Mouse (Mus musculus) G1E-ER4 (cell line): ENCODE measurements around the gene Chpf2. TPM values are rescaled to one million over a fixed set of nuclear protein-coding genes. Genes with fewer than 3 reads are reported as not detected.

Experiments
- GATA1 ChIP-seq: IDR thresholded peaks from one replicate; pipeline ENCODE4 v1.8.0; 2012; ENCODE audit warnings: low read length, inconsistent platforms
- polyA plus RNA-seq: library from polyadenylated mRNA; stranded (reverse); fragments of >175 nt; gene quantifications from 2 replicates; pipeline ENCODE4 v1.2.3, GENCODE M21; 2012

The Chpf2 gene
- polyA plus RNA-seq, result 26.9 and 36.2 TPM in 2 replicates

GRCm38 (mm10) chr5:24586547-24587199 lies at the start of gene Chpf2:
Gene Chpf2 (plus strand): TSS chr5:24586741.
- TF ChIP-seq GATA1, result no peak

- no peak for TF ChIP-seq GATA1
Measured at GRCm38 (mm10) chr5:24537618-24538017, 48.9 kb upstream of the Chpf2 start.

GRCm38 (mm10) chr5:24539571-24540296 lies 46.8 kb upstream of the Chpf2 start:
- TF ChIP-seq GATA1, result no peak

- TF ChIP-seq GATA1, result no peak
Measured at GRCm38 (mm10) chr5:24540387-24541143, 46.0 kb upstream of the Chpf2 start, which contains the start of gene Asb10. Gene Asb10 (minus strand): TSS chr5:24540978.

GRCm38 (mm10) chr5:24541144-24541569 lies 45.4 kb upstream of the Chpf2 start:
- no peak for TF ChIP-seq GATA1

GRCm38 (mm10) chr5:24542643-24543042 lies 43.9 kb upstream of the Chpf2 start:
- TF ChIP-seq GATA1, result no peak

GRCm38 (mm10) chr5:24550598-24551316 lies 35.8 kb upstream of the Chpf2 start:
- no peak for TF ChIP-seq GATA1

- TF ChIP-seq GATA1, result no peak
Measured at GRCm38 (mm10) chr5:24551317-24551688, 35.2 kb upstream of the Chpf2 start.

- no peak for TF ChIP-seq GATA1
Measured at GRCm38 (mm10) chr5:24553621-24554244, 32.8 kb upstream of the Chpf2 start.

- no peak for TF ChIP-seq GATA1
Measured at GRCm38 (mm10) chr5:24556709-24557108, 29.8 kb upstream of the Chpf2 start, which contains the start of gene 4931409K22Rik. Gene 4931409K22Rik (minus strand): TSS chr5:24556809.

- no peak for TF ChIP-seq GATA1
Measured at GRCm38 (mm10) chr5:24575948-24576347, 10.6 kb upstream of the Chpf2 start.

- TF ChIP-seq GATA1, result no peak
Measured at GRCm38 (mm10) chr5:24576801-24577182, 9.7 kb upstream of the Chpf2 start.

- TF ChIP-seq GATA1, result no peak
Measured at GRCm38 (mm10) chr5:24577183-24577929, 9.2 kb upstream of the Chpf2 start, which contains the start of gene Abcf2. Gene Abcf2 (minus strand): TSS chr5:24577467.
